Mouse (Mus musculus): ENCODE results near the gene H2-Eb2.
"Not testable (repeated sequence)": the region's sequence is repeated elsewhere in the genome, so short reads cannot be mapped to it uniquely, and the experiment has no call there.

H2-Eb2 gene

DNA sequence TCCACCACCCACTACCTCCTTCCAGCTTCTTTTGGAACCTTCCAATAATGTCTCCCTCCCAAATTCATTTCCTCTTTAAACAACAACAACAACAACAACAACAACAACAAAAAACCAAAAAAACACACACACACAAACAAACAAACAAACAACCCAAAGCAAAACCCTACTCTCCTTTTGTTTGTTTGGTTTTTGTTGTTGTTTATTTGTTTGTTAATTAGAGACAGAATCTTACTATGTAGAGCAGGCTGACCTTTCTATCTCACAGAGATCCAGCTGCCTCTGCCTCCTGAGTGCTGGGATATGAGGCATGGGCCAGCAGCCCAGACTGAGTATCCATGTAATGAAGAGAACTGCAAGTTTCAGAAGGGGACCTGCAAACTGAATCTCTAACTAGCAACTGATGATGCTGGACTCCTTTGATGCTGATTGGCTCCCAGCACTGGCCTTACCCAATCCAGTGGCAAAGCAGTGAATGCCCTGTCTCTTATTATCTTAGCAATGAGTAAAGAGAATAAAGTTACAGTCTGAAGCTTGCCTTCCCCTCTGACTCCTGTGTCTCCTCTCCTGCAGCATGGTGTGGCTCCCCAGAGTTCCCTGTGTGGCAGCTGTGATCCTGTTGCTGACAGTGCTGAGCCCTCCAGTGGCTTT lies 20.0 kb upstream of the H2-Eb2 start, which contains the start of gene H2-Eb1:
TSS of gene H2-Eb1 (plus strand) at position 488 of the 651 bp plus-strand sequence.
- peak; percentile 84 for DNase-seq (ENCODE audit: low read depth, low spot score)

DNA sequence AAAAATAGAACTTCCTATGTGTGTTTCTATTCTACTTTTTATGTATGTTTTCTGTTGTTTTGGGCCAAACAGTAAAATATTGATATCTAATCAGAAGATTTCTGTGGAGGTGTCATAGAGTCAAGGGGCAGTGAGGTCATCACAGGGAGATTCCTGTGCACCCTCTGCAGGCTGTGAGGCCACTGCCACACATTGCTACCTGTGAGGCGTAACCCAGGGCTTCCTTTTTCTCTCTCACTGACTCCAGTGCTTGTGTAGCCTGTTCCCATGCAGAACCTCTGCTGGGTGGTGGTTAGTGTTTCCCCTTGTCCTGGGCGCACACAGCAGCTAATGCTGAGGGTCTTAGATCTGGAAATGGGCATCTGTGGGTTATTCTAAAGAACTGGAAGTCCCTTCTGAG lies 19.1 kb upstream of the H2-Eb2 start:
- DNase-seq (ENCODE audit: low read depth, low spot score) = no peak

DNA sequence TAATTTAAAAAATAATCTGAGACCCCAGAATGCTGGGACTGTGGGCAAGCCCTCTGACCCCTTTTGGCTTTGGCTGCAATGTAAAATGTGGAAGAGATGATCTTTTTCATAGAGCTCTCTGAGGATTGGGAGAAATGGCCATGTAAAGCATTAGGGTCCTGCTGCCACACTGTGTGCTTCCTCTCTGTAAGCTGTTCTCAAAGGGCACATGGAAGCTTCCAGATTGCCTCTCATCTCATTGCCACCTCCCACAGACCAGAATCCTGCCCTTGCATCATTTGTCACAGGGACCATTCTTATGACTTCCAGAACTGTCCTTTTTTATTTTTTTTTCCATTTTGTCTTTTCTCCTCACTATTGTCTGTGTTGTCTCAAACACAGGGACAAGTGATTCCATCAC lies 18.2 kb upstream of the H2-Eb2 start:
- DNase-seq (ENCODE audit: low read depth, low spot score) = no peak

DNA sequence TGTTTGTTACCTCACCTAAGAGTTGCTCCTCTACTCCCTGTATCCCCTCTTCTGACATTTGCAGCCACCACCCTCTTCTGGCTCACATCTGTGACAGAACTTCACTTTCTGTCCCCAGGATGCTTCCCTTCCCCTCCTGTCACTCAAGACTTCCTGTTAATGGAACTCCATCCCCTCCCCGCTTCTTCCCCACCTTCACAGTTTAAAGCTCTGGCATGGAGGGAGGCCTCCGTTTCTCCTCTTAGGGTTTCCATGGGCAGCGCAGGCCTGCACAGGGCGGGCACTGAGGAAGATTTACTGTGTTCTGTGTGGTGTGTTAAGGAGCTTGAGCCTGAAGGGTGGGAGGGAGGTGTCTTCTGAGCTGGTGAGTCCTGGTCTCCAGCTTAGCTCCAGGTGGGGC lies 17.3 kb upstream of the H2-Eb2 start:
- no peak for DNase-seq (ENCODE audit: low read depth, low spot score)

DNA sequence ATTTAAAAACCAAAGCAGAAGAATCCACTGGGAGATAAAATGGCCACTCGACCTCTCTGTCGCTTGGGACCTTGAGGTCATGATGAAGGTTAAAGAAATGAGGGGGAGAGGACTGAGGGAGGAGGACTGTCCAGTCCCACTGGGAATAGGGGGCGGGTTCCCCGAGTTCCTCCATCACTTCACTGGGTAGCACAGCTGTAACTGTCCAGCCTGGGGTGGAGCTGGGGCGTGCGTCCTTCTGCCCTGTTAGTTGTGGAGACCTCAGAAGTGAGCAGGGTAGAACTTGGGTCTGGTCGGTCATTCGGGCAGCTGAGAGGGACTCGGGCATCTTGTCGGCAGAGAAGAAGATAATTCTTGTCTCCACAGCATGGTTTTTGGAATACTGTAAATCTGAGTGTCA lies 16.2 kb upstream of the H2-Eb2 start:
- no peak for DNase-seq (ENCODE audit: low read depth, low spot score)

DNA sequence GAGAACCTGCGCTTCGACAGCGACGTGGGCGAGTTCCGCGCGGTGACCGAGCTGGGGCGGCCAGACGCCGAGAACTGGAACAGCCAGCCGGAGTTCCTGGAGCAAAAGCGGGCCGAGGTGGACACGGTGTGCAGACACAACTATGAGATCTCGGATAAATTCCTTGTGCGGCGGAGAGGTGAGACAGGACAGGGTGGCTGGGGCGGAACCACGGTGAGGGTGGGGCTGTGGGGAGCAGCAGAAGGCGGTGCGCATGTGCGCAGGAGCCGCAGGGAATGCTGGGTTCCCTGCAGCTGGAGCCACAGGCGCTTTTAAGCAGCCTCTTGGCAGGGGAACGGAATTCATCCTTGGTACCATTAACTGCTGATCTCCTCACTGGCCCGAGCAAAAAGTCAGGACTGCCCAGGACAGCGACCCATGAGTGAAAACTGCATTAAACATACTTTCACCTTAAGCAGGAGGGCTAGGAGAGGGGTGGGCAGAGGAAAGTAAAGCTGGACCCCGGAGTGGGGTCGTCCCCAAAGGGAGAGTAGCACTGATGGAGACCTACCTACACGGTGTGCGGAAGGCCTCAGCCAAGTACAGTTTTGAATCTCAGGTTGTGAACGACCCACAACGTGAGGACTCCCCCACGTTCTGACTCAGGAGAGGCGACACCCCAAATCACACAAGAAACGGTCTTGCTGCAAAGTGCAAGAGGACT lies 15.6 kb upstream of the H2-Eb2 start:
- DNase-seq (ENCODE audit: low read depth, low spot score) = peak; percentile 63

DNA sequence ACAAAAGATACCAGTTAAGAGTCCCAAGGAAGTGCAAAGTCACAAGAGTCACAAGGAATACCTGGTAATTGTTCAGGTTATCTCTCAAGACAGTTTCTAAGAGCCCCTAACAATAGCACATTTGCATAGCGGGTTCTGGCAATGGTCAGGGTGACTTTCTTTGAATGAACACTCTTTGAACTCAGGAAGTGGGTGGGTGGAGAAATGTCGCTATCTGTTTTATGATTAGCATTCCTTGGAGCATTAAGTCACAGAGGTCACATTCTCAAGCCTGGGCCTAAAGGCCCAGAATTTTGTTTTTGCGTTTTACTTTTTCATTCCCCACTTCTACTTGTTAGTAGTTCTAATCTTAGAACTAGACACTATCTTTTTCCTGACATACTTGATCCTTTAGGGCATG lies 14.9 kb upstream of the H2-Eb2 start:
- DNase-seq (ENCODE audit: low read depth, low spot score) = not testable (repeated sequence)

DNA sequence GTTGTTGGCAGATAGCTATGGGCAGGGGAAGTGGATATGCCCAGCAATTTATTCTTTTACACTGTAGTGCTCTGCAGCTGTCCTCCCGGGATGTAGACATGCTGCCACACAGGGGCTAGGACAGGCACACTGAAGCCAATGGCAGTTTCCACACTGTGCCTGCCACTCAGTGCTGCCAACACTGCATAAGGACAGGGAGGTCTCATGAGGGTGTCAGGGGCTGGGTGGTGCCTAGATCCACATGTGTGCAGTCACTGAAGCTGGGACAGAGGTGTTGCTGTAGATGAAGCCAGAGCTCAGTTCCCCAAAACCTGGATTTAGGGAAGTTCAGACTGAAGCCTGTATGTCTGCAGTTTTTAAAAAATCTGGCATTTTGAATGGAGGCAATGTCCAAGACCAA lies 13.3 kb upstream of the H2-Eb2 start:
- DNase-seq (ENCODE audit: low read depth, low spot score) = no peak

DNA sequence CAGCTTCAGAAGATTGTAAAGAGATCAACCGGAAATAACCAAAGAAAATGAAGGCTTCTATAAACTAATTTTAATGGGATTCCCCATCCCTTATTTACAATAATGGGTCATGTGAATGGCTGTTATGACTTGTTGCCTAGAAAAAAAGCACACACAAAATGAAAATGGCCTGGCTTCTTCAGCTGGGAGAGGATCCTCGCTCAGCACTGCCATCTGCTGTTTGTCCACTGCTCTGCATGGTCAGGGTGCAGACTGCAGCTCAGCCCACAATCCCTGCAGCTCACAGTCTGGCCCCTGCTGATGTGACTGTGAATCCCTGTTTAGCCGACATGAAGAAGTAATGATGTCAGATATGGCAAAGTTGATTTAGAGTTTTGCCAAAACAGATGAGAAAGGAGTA lies 12.1 kb upstream of the H2-Eb2 start:
- DNase-seq (ENCODE audit: low read depth, low spot score) = peak; percentile 26

DNA sequence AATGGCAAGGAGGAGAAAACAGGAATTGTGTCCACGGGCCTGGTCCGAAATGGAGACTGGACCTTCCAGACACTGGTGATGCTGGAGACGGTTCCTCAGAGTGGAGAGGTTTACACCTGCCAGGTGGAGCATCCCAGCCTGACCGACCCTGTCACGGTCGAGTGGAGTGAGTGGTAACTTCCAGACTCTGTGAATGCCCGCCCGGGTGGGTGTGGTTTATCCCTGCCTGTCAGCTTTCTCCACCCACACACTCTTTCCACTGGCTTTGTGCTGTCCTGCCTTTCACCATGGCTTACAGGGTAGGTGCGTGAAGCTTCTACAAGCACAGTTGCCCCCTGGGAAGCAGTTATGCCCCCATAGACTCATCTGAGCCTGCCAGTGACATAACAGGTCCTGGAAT lies 11.2 kb upstream of the H2-Eb2 start:
- DNase-seq (ENCODE audit: low read depth, low spot score) = no peak

DNA sequence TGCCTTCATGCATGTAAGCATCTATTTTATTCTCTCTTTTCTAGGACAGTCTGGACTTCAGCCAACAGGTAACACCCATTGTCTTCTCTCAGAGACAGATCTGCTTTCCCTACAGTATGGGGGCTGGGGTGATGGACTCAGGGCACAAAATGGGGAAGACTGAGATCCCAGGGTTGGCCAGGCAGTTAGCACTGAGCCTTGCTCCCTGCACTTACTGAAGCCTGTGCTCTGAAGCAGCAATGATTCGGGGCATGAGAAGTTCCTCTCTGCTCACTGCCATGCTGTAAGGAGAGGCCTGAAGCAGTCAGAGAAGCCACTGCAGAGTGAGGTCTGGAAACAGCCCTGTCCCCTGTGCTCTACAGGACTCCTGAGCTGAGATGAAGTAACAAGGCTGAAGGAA lies 10.0 kb upstream of the H2-Eb2 start:
- no peak for DNase-seq (ENCODE audit: low read depth, low spot score)

DNA sequence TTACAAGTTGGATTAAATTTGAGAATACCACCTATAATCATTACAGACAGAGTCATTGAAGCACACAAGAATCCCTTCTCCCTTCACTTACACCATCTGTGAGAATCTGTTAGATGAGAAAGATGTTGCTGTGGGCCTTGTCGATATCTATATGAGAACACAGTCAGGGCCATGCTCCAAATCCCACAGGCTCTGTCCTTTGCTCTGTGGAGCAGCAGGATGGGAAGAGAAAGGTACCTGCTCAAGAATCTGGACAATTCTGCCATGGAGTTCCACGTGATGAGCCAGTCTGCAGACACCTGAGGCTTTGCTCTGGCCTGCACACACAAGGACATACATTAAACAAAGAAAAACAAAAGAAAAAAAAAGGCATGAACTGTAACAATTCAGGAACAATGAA lies 8.8 kb upstream of the H2-Eb2 start:
- no peak for DNase-seq (ENCODE audit: low read depth, low spot score)

DNA sequence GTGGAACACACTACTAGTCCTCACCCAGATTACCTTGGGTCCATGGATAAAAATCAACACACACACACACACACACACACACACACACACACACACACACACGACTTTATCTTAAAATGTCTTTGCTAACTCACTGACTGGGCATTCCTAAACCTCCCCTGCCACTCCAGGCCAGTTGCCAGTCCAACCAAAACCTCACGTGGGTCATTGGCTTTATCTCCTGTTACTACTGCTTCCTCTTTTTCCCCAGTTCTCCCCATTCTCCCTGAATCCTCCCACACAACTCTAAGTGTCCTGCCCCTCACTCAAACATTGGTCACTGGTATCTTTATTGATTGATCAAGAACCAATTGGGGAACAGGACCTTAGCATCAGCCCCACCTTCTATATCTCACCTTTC lies 8.2 kb upstream of the H2-Eb2 start:
- DNase-seq (ENCODE audit: low read depth, low spot score) = no peak

DNA sequence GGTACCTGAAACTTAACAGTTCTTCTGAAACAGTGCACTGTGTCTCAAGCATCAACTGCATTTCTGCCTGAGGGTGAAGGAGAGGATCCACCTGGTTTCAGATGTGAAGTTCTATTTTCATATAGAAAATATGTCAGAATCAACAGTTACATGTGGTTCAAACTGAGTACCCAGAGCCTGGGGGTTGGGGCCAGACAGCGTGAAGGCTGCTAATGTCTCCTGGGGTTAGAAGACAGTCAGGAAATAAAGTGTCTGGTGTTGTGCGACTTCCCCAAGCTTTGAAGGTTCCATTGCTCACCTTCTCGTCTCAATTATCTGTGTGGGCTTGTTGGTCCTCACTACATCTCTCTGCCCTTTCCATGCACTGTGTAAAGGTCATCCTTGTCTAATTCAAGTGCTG lies 908 bp downstream of the H2-Eb2 start:
- no peak for DNase-seq (ENCODE audit: low read depth, low spot score)

DNA sequence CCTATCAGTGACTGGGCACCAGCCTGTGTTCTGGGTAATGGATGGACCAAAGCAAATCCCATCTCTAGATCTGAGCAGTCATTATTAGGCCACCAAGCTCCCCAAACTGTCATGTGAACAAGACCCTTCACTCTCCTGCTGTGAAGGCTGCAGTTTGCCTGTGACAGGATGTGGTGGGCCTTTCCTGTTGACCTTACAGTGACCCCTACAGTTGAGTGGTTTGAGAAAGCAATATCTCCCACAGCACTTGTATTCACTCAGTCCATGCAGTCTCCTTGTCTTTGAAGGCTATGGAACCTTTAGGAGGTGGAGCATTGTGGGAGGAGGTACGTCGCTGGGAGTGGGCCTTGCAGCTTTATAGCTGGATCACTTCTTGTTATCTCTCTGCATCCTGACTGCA lies 4.3 kb downstream of the H2-Eb2 start:
- DNase-seq (ENCODE audit: low read depth, low spot score) = no peak

DNA sequence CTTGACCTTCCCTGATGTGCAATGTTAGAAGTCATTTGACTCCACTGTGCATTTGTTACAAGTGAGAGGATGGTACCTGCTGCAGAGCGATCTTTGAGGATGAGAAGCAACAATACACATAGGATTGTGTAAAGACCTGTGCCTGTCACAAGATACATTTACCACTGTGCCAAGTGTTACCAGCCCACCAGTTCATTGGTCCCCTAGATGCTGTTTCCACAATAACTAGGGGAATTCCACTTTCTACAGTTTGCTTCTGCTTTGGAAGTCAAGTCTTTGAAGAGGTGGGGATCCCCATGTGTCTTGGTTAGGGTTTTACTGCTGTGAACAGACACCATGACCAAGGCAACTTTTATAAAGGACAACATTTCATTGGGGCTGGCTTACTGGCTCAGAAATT lies 5.7 kb downstream of the H2-Eb2 start:
- no peak for DNase-seq (ENCODE audit: low read depth, low spot score)

DNA sequence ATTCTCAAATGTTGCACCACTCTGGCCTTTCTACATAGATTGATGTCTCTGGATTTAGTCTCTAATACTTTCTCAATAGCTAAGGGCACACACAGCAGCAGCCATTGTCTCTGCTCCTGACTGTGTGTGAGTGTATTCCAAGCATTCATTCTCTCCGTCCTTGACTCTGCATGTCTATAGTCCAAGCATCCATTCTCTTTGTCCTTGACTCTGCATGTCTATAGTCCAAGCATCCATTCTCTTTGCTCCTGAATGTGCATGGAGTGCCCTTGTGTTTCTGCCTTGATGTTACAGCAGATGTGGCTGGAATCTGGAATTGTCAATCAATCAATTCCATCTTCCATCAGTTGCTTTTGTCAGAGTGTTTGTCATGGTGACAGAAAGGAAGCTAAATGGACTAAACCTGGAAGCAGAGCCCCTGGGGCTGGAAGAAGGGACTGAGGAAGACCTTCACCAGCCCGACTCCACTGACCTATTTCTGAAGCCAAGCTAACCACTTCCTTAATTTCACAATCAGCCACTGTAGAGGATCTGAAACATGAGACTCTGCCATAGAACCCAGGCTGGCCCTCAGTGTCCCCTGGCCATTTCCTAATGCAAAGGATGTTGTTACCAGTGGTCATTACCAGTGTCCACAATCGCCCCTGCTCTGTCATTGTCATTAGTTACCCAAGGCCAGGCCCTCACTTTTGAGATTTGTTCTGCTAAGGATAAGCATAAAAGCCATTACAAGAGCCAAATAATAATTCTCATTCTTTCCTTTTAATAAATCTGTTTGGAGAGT lies 15.3 kb downstream of the H2-Eb2 start:
- DNase-seq (ENCODE audit: low read depth, low spot score) = peak; percentile 6

DNA sequence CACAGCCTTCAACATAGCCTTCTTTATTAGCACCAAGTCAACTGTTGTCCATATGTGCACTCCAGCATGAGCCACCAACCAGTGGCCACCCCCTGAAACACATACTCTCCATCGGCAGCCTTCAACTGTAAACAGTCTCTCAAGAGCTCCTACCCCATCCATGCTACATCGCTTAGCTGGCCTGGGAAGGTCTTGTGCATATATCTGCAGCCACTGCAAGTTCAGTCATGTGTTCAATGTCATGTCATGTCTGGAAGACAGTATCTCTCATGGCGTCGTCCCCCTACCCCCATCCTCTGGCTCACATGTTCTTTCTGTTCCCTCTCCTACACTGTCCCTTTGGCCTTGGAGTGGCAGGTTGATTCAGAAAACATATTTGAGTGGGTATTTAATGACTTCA lies 19.4 kb downstream of the H2-Eb2 start:
- DNase-seq (ENCODE audit: low read depth, low spot score) = no peak

DNA sequence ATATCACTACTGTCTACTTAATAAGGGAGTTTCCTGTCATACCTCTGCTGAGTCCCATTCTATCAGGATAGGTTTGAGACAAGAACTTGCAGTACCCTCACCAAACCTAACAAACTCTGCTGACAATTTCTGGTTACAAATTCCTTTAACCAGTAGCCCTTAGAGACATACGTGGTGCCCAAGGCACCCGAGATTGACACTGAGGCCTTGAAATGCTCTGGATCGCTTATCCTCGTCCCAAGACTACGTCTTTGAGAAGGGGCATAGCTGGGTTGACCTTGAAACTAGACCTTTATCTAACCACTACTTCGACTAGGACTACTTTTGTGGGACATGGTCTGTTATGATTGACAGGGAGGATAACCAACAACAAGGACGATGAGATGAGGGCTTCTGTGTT lies 20.0 kb downstream of the H2-Eb2 start:
- DNase-seq (ENCODE audit: low read depth, low spot score) = no peak

DNA sequence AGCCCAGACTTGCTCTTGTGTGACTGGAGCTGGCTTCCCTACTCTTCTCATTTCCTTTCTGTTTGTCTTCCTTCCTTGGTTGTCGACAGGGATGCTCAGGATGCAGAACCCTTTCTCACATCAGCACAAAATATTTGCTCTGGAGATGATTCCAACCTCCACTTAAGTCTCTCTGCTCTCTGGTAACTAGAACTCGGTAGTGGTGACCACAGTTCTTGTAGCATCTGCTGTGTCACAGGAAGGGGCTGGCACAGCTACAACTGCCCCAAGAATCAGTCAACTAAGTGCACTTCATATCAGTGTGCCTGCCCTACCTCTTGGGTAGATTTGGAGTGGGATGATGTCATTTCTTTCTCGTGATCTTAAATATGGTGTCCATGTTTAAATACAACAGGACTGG lies 20.6 kb downstream of the H2-Eb2 start:
- no peak for DNase-seq (ENCODE audit: low read depth, low spot score)

DNA sequence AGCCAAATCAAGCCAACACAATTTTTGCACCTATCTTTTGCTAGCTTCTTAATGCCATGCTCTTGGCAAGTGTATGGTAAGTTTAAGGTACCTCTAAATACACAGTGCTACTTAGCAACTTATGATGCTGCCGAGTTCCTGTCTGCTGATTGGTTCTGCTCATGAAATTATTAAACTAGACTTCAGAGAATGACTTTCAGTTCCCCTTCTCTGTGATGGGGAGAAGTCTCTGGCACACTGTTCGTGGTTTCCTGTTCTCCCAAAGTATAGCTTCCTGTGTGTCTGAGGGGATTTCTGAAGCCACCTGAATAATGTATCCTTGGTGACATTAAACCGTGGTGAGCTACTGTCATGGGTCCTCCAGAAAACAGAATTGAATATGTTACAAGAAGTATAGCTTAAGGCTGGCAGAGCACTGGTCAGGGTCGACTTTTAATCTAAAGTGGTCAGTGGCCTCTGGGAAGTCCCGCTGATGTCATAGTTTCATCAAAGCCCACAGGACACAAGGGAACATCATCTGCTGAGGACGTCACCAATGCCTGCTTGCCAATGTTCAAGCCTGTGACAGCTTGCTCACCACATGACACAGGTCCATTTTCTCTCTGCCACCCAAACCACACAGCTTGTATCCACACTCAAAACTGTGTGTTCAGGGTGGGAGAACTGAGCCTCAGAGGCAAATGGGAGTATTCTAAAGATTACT lies 22.3 kb downstream of the H2-Eb2 start:
- peak; percentile 28 for DNase-seq (ENCODE audit: low read depth, low spot score)

DNA sequence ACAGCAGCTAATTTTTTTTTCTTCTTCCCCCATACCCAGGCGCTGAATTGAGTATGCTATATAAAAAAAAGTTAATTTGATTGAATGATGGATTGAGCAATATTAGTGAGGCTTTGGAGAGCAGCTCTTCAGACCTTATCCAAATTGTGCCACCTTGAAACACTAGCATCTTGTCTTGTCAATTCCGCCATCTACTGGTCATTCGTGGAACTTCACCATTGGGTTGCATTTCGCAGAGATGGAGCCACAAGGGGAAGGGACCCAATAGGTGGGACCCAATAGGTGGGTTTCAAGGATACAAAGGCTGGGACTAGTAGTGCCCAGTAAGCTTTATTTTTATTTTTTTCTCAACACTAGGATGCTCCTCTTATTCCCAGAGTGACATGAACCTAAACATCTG lies 24.0 kb downstream of the H2-Eb2 start:
- peak; percentile 18 for DNase-seq (ENCODE audit: low read depth, low spot score)

All from telencephalon, adult 2 months (tissue).